Mouse (Mus musculus) erythroblast, embryonic 14.5 days (primary cell): Measurements from ENCODE around the gene Pex7. TPM values are rescaled to one million over a fixed set of nuclear protein-coding genes. Genes with fewer than 3 reads are reported as not detected.

ENCODE experiments used
- H3K27me3 ChIP-seq: 2 replicates; pipeline ENCODE4 v1.6.1; 2012; ENCODE audit warnings: inconsistent platforms; ENCODE audit not compliant: control insufficient read depth
- H3K36me3 ChIP-seq: 2 replicates; pipeline ENCODE4 v1.6.1; 2012; ENCODE audit warnings: mild to moderate bottlenecking, inconsistent platforms; ENCODE audit not compliant: control insufficient read depth
- H3K4me1 ChIP-seq: 2 replicates; pipeline ENCODE4 v1.6.1; 2012; ENCODE audit warnings: inconsistent platforms; ENCODE audit not compliant: control insufficient read depth
- H3K4me3 ChIP-seq: replicated peaks from 2 replicates; pipeline ENCODE3; 2012; ENCODE audit warnings: moderate library complexity, mild to moderate bottlenecking, inconsistent platforms
- H3K9me3 ChIP-seq: 2 replicates; pipeline ENCODE4 v1.6.1; 2012; ENCODE audit warnings: low read length, inconsistent platforms, mixed read lengths; ENCODE audit not compliant: control insufficient read depth
- GATA1 ChIP-seq: IDR thresholded peaks from 2 replicates; pipeline ENCODE4 v1.6.1; 2012; ENCODE audit warnings: low read length, inconsistent platforms, mixed read lengths
- TAL1 ChIP-seq: IDR thresholded peaks from 3 replicates; pipeline ENCODE4 v1.6.1; 2012; ENCODE audit warnings: low read length, inconsistent platforms, mixed read lengths
- polyA plus RNA-seq: library from polyadenylated mRNA; stranded (reverse); fragments of >175 nt; gene quantifications from 2 replicates; pipeline ENCODE4 v1.2.3, GENCODE M21; 2012

Gene Pex7
- polyA plus RNA-seq, 1 experiment, result 0.18 TPM

- Histone ChIP-seq H3K4me1 (no peaks in the 10 kb centered on the region), H3K27me3 (no peaks in the 10 kb centered on the region), H3K4me3 (no peak overlapping the region), H3K36me3 (no peaks in the 10 kb centered on the region), H3K9me3 (no peaks in the 10 kb centered on the region)
- TF ChIP-seq GATA1, result no peak
- no peak for TF ChIP-seq TAL1
Measured at GRCm38 (mm10) chr10:19946644-19947043, 39.2 kb upstream of the Pex7 start.

- no peaks in the 10 kb centered on the region for H3K9me3 ChIP-seq
- TF ChIP-seq TAL1, result no peak
- TF ChIP-seq GATA1, result no peak
- no peaks in the 10 kb centered on the region for H3K27me3 ChIP-seq
- H3K4me3 ChIP-seq, result no peak overlapping the region
- H3K36me3 ChIP-seq, result no peaks in the 10 kb centered on the region
- no peaks in the 10 kb centered on the region for H3K4me1 ChIP-seq
Measured at GRCm38 (mm10) chr10:19945651-19946050, 38.2 kb upstream of the Pex7 start.

GRCm38 (mm10) chr10:19942621-19943020, 35.1 kb upstream of the Pex7 start:
- H3K9me3 ChIP-seq, result no peaks in the 10 kb centered on the region
- TF ChIP-seq GATA1 (no peak), TAL1 (no peak)
- no peak overlapping the region for H3K4me3 ChIP-seq
- H3K4me1 ChIP-seq, result no peaks in the 10 kb centered on the region
- no peaks in the 10 kb centered on the region for H3K36me3 ChIP-seq
- H3K27me3 ChIP-seq, result no peaks in the 10 kb centered on the region

GRCm38 (mm10) chr10:19941914-19942313, 34.4 kb upstream of the Pex7 start:
- Histone ChIP-seq H3K36me3 (no peaks in the 10 kb centered on the region), H3K9me3 (no peaks in the 10 kb centered on the region), H3K4me1 (no peaks in the 10 kb centered on the region), H3K4me3 (no peak overlapping the region), H3K27me3 (peaks cover under 1% of the 10 kb centered on the region; the same call in 1 of the 2 replicates)
- no peak for TF ChIP-seq TAL1
- no peak for TF ChIP-seq GATA1

GRCm38 (mm10) chr10:19941063-19941462, 33.6 kb upstream of the Pex7 start:
- TF ChIP-seq TAL1 (no peak), GATA1 (no peak)
- no peak overlapping the region for H3K4me3 ChIP-seq
- H3K36me3 ChIP-seq, result no peaks in the 10 kb centered on the region
- H3K4me1 ChIP-seq, result no peaks in the 10 kb centered on the region
- no peaks in the 10 kb centered on the region for H3K9me3 ChIP-seq
- H3K27me3 ChIP-seq, result peaks cover 6% of the 10 kb centered on the region

- H3K9me3 ChIP-seq, result no peaks in the 10 kb centered on the region
- no peaks in the 10 kb centered on the region for H3K4me1 ChIP-seq
- TF ChIP-seq TAL1 (no peak), GATA1 (no peak)
- H3K36me3 ChIP-seq, result no peaks in the 10 kb centered on the region
- peaks cover 11% of the 10 kb centered on the region for H3K27me3 ChIP-seq
- no peak overlapping the region for H3K4me3 ChIP-seq
Measured at GRCm38 (mm10) chr10:19940626-19941025, 33.1 kb upstream of the Pex7 start.

GRCm38 (mm10) chr10:19940127-19940526, 32.6 kb upstream of the Pex7 start:
- TF ChIP-seq TAL1 (no peak), GATA1 (no peak)
- Histone ChIP-seq H3K9me3 (no peaks in the 10 kb centered on the region), H3K4me1 (no peaks in the 10 kb centered on the region), H3K27me3 (peaks cover 16% of the 10 kb centered on the region), H3K36me3 (no peaks in the 10 kb centered on the region), H3K4me3 (no peak overlapping the region)

- Histone ChIP-seq H3K4me1 (peaks cover 5% of the 10 kb centered on the region), H3K9me3 (no peaks in the 10 kb centered on the region), H3K4me3 (no peak overlapping the region), H3K27me3 (peaks cover 24% of the 10 kb centered on the region), H3K36me3 (no peaks in the 10 kb centered on the region)
- no peak for TF ChIP-seq GATA1
- no peak for TF ChIP-seq TAL1
Measured at GRCm38 (mm10) chr10:19939282-19939705, 31.8 kb upstream of the Pex7 start.

- peaks cover 30% of the 10 kb centered on the region for H3K27me3 ChIP-seq
- TF ChIP-seq TAL1 (no peak), GATA1 (no peak)
- no peaks in the 10 kb centered on the region; the same call in 1 of the 2 replicates for H3K9me3 ChIP-seq
- peaks cover 10% of the 10 kb centered on the region for H3K4me1 ChIP-seq
- H3K4me3 ChIP-seq, result no peak overlapping the region
- H3K36me3 ChIP-seq, result no peaks in the 10 kb centered on the region
Measured at GRCm38 (mm10) chr10:19938738-19939137, 31.2 kb upstream of the Pex7 start.
